Mouse (Mus musculus): ENCODE results near the gene Atp2b2. TPM values are rescaled to one million over a fixed set of nuclear protein-coding genes. Genes with fewer than 3 reads are reported as not detected.

Gene Atp2b2
- total and polyA plus RNA-seq, 2 experiments from 2014 or later: 0.03 TPM; not detected in 1

- ATAC-seq (ENCODE audit: insufficient read depth, low read depth) (no peak), DNase-seq (ENCODE audit: low spot score) (no peak)
- Histone ChIP-seq H3K4me1 (ENCODE audit: control insufficient read depth, insufficient read depth) (no peaks in the 10 kb centered on the region), H3K36me3 (replicated peaks; ENCODE audit: control insufficient read depth, insufficient read depth, low read length) (no peaks in the 10 kb centered on the region), H3K4me3 (ENCODE audit: low read depth, low read length) (no peak overlapping the region), H3K9ac (replicated peaks; ENCODE audit: low read depth, low read length) (no peak overlapping the region), H3K4me2 (ENCODE audit: low read depth, low read length) (no peak overlapping the region), H3K27me3 (ENCODE audit: control insufficient read depth, insufficient read depth, low read length) (no peaks in the 10 kb centered on the region), H3K27ac (ENCODE audit: low read depth) (no peak overlapping the region), H3K9me3 (replicated peaks; ENCODE audit: control insufficient read depth, low read length) (no peaks in the 10 kb centered on the region)
- TF ChIP-seq CTCF (IDR thresholded peaks at IDR 0.05; ENCODE audit: low read depth): no peak
- TF ChIP-seq EP300 (IDR thresholded peaks at IDR 0.05; ENCODE audit: low read depth): no peak
- 72% methylated on average over 5 of the region's 5 CpGs for WGBS
These were observed 236.2 kb downstream of the Atp2b2 start for GRCm38 (mm10) chr6:113806241-113806640.

DNA sequence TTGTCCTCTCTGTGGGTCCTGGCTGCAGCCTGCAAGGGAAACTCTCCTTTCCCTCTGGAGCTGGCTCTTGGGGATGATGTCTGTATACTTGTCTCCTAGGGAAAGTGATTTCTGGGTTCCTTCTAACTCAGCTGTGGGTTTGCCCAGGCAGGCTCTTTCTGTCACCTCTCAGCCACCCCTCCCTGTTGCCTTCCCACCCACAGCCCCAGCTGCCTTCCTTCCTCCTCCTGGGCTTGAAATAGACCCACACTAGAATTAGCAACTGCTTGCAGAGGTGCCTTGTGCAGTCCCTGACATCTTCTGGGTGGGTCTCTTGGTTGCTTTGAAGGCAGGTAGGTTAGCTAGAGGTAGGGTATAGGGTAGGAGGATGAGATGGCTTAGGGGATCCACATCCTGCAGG is 241.2 kb downstream of the Atp2b2 start:
- Histone ChIP-seq H3K36me3 (replicated peaks; ENCODE audit: control insufficient read depth, insufficient read depth, low read length) (no peaks in the 10 kb centered on the region), H3K4me2 (ENCODE audit: low read depth, low read length) (no peak overlapping the region), H3K9ac (replicated peaks; ENCODE audit: low read depth, low read length) (no peak overlapping the region), H3K9me3 (replicated peaks; ENCODE audit: control insufficient read depth, low read length) (no peaks in the 10 kb centered on the region), H3K4me1 (ENCODE audit: control insufficient read depth, insufficient read depth) (no peaks in the 10 kb centered on the region), H3K4me3 (ENCODE audit: low read depth, low read length) (no peak overlapping the region), H3K27ac (ENCODE audit: low read depth) (no peak overlapping the region), H3K27me3 (ENCODE audit: control insufficient read depth, insufficient read depth, low read length) (no peaks in the 10 kb centered on the region)
- ATAC-seq (ENCODE audit: insufficient read depth, low read depth): no peak
- TF ChIP-seq EP300 (IDR thresholded peaks at IDR 0.05; ENCODE audit: low read depth) (no peak), CTCF (IDR thresholded peaks at IDR 0.05; ENCODE audit: low read depth) (no peak)
- DNase-seq (ENCODE audit: low spot score): no peak

- ATAC-seq (ENCODE audit: insufficient read depth, low read depth): no peak
- Histone ChIP-seq H3K4me3 (ENCODE audit: low read depth, low read length) (no peak overlapping the region), H3K27me3 (ENCODE audit: control insufficient read depth, insufficient read depth, low read length) (no peaks in the 10 kb centered on the region), H3K4me1 (ENCODE audit: control insufficient read depth, insufficient read depth) (peaks cover 10% of the 10 kb centered on the region), H3K9me3 (replicated peaks; ENCODE audit: control insufficient read depth, low read length) (no peaks in the 10 kb centered on the region), H3K36me3 (replicated peaks; ENCODE audit: control insufficient read depth, insufficient read depth, low read length) (no peaks in the 10 kb centered on the region), H3K4me2 (ENCODE audit: low read depth, low read length) (no peak overlapping the region), H3K27ac (ENCODE audit: low read depth) (no peak overlapping the region), H3K9ac (replicated peaks; ENCODE audit: low read depth, low read length) (no peak overlapping the region)
- DNase-seq (ENCODE audit: low spot score): no peak
- no peak for TF ChIP-seq EP300 (IDR thresholded peaks at IDR 0.05; ENCODE audit: low read depth)
- no peak for TF ChIP-seq CTCF (IDR thresholded peaks at IDR 0.05; ENCODE audit: low read depth)
- 57% methylated on average over 3 of the region's 3 CpGs for WGBS
These were observed 242.5 kb downstream of the Atp2b2 start for GRCm38 (mm10) chr6:113799915-113800314.

- peaks cover 15% of the 10 kb centered on the region for H3K4me1 ChIP-seq (ENCODE audit: control insufficient read depth, insufficient read depth)
- 78% methylated on average over 9 of the region's 9 CpGs for WGBS
- DNase-seq (ENCODE audit: low spot score) (no peak), ATAC-seq (ENCODE audit: insufficient read depth, low read depth) (no peak)
- H3K27ac ChIP-seq (ENCODE audit: low read depth): no peak overlapping the region
- H3K9ac ChIP-seq (replicated peaks; ENCODE audit: low read depth, low read length): no peak overlapping the region
- no peak overlapping the region for H3K4me2 ChIP-seq (ENCODE audit: low read depth, low read length)
- H3K9me3 ChIP-seq (replicated peaks; ENCODE audit: control insufficient read depth, low read length): no peaks in the 10 kb centered on the region
- no peak overlapping the region for H3K4me3 ChIP-seq (ENCODE audit: low read depth, low read length)
- no peaks in the 10 kb centered on the region for H3K27me3 ChIP-seq (ENCODE audit: control insufficient read depth, insufficient read depth, low read length)
- no peak for TF ChIP-seq CTCF (IDR thresholded peaks at IDR 0.05; ENCODE audit: low read depth)
- TF ChIP-seq EP300 (IDR thresholded peaks at IDR 0.05; ENCODE audit: low read depth): no peak
- H3K36me3 ChIP-seq (replicated peaks; ENCODE audit: control insufficient read depth, insufficient read depth, low read length): no peaks in the 10 kb centered on the region
These were observed 243.1 kb downstream of the Atp2b2 start for GRCm38 (mm10) chr6:113799349-113799748.

GRCm38 (mm10) chr6:113798921-113799320 is 243.5 kb downstream of the Atp2b2 start:
- Histone ChIP-seq H3K4me1 (ENCODE audit: control insufficient read depth, insufficient read depth) (peaks cover 17% of the 10 kb centered on the region), H3K9me3 (replicated peaks; ENCODE audit: control insufficient read depth, low read length) (no peaks in the 10 kb centered on the region), H3K9ac (replicated peaks; ENCODE audit: low read depth, low read length) (no peak overlapping the region), H3K36me3 (replicated peaks; ENCODE audit: control insufficient read depth, insufficient read depth, low read length) (no peaks in the 10 kb centered on the region), H3K27me3 (ENCODE audit: control insufficient read depth, insufficient read depth, low read length) (no peaks in the 10 kb centered on the region), H3K27ac (ENCODE audit: low read depth) (no peak overlapping the region), H3K4me2 (ENCODE audit: low read depth, low read length) (no peak overlapping the region), H3K4me3 (ENCODE audit: low read depth, low read length) (no peak overlapping the region)
- ATAC-seq (ENCODE audit: insufficient read depth, low read depth) (no peak), DNase-seq (ENCODE audit: low spot score) (no peak)
- TF ChIP-seq EP300 (IDR thresholded peaks at IDR 0.05; ENCODE audit: low read depth) (no peak), CTCF (IDR thresholded peaks at IDR 0.05; ENCODE audit: low read depth) (no peak)
- 16% methylated on average over 2 of the region's 2 CpGs for WGBS

DNA sequence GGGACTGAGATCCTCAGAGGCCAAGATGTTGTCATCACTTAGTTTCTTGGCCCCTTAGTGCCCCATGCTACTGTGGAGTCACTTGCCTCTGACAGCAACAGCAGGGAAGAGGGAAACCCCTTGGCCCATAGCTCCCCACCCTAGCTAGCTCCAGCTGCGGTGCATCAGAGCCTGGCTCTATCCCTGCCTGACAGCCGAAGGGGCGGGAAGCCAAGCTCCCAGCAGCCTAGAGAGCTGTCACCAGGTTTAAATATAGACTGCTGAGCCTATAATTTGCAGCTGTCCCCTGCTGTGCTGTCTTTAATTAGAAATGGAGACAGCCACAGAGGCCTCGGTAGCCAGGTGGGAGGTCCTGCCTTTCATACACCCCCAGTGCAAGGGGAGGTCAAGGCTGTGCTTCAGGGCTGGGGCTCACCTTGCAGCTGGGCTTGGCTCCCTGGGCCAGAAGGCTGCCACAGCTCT is 247.1 kb downstream of the Atp2b2 start:
- TF ChIP-seq CTCF (IDR thresholded peaks at IDR 0.05; ENCODE audit: low read depth) (no peak), EP300 (IDR thresholded peaks at IDR 0.05; ENCODE audit: low read depth) (no peak)
- H3K4me2 ChIP-seq (ENCODE audit: low read depth, low read length): peak overlapping the region; percentile 36; the same call in 1 of the 2 replicates
- no peaks in the 10 kb centered on the region for H3K27me3 ChIP-seq (ENCODE audit: control insufficient read depth, insufficient read depth, low read length)
- no peaks in the 10 kb centered on the region for H3K9me3 ChIP-seq (replicated peaks; ENCODE audit: control insufficient read depth, low read length)
- no peak overlapping the region for H3K9ac ChIP-seq (replicated peaks; ENCODE audit: low read depth, low read length)
- DNase-seq (ENCODE audit: low spot score): peak; percentile 93
- peaks cover 17% of the 10 kb centered on the region for H3K4me1 ChIP-seq (ENCODE audit: control insufficient read depth, insufficient read depth)
- H3K4me3 ChIP-seq (ENCODE audit: low read depth, low read length): no peak overlapping the region
- H3K36me3 ChIP-seq (replicated peaks; ENCODE audit: control insufficient read depth, insufficient read depth, low read length): no peaks in the 10 kb centered on the region
- peak; percentile 94 for ATAC-seq (ENCODE audit: insufficient read depth, low read depth)
- H3K27ac ChIP-seq (ENCODE audit: low read depth): peak overlapping the region; percentile 69
- 4% methylated on average over 4 of the region's 4 CpGs for WGBS

Data from heart, postnatal 0 days (tissue).